Mouse (Mus musculus) hindbrain, postnatal 0 days (tissue): ENCODE data around the gene Dnase1l3. TPM values are rescaled to one million over a fixed set of nuclear protein-coding genes. Genes with fewer than 3 reads are reported as not detected.
"Not testable (repeated sequence)": the region's sequence is repeated elsewhere in the genome, so short reads cannot be mapped to it uniquely, and the experiment has no call there.

ENCODE experiments used
- ATAC-seq: fragments of 200-750 bp; cut with Nextera tagmentation; 2 replicates; pipeline ENCODE4 v1.8.0; 2017; ENCODE audit warnings: mild to moderate bottlenecking, moderate TSS enrichment, moderate library complexity
- DNase-seq: peaks from one replicate; pipeline ENCODE4 v3.0.0-alpha.2; 2015; ENCODE audit warnings: low spot score
- H3K27ac ChIP-seq: fragments of 300-500 bp; sonication (generic); 2 replicates; pipeline ENCODE4 v1.5.1; 2014; ENCODE audit warnings: mild to moderate bottlenecking
- H3K27me3 ChIP-seq: fragments of 300-500 bp; sonication (generic); 2 replicates; pipeline ENCODE4 v1.6.1; 2014; ENCODE audit warnings: low read length, mixed read lengths; ENCODE audit not compliant: insufficient read depth
- H3K36me3 ChIP-seq: fragments of 300-500 bp; sonication (generic); 2 replicates; pipeline ENCODE4 v1.6.1; 2014; ENCODE audit warnings: low read length, mixed read lengths; ENCODE audit not compliant: insufficient read depth
- H3K4me1 ChIP-seq: fragments of 300-500 bp; sonication (generic); 2 replicates; pipeline ENCODE4 v1.6.1; 2014; ENCODE audit warnings: antibody characterized with exemption, low read length, mixed read lengths; ENCODE audit not compliant: insufficient read depth
- H3K4me2 ChIP-seq: fragments of 300-500 bp; sonication (generic); 2 replicates; pipeline ENCODE4 v1.6.1; 2014; ENCODE audit warnings: low read depth, mild to moderate bottlenecking, low read length, moderate library complexity, mixed read lengths
- H3K4me3 ChIP-seq: fragments of 300-500 bp; sonication (generic); 2 replicates; pipeline ENCODE4 v1.5.1; 2014; ENCODE audit warnings: low read length
- H3K9ac ChIP-seq: fragments of 300-500 bp; sonication (generic); replicated peaks from 2 replicates; pipeline ENCODE4 v1.6.1; 2014; ENCODE audit warnings: mild to moderate bottlenecking, low read length, moderate library complexity, mixed read lengths
- H3K9me3 ChIP-seq: fragments of 300-500 bp; sonication (generic); 2 replicates; pipeline ENCODE4 v1.6.1; 2016; ENCODE audit warnings: low read length, mixed read lengths
- CTCF ChIP-seq: IDR thresholded peaks from 2 replicates; pipeline ENCODE4 v1.5.1; 2016; ENCODE audit warnings: antibody characterized with exemption, control low read depth, low read depth
- WGBS: fragments of 180-500 bp; shearing (Covaris S2); extraction: QIAGEN DNeasy Blood & Tissue Kit; methylation state at CpG from one replicate; pipeline ENCODE4 v1.1.7; 2014; 5-methylcytosine and 5-hydroxymethylcytosine counted together
- polyA plus RNA-seq: library from polyadenylated mRNA; unstranded; fragments of >200 nt; fragmentation: Nextera tagmentation; extraction: Ambion mirVana; gene quantifications from 2 replicates; pipeline ENCODE4 v1.2.1, GENCODE M21; 2015
- total RNA-seq: library from RNA; depleted of rRNA; stranded (reverse); fragments of >200 nt; gene quantifications from 2 replicates; pipeline ENCODE4 v1.2.3, GENCODE M21; 2014

The Dnase1l3 gene
- total and polyA plus RNA-seq, 2 experiments from 2014 or later = 0.09 TPM; not detected in 1

- DNase-seq = no peak
- no peak overlapping the region for H3K9ac ChIP-seq
- WGBS = 91% methylated on average over 6 of the region's 6 CpGs
- no peaks in the 10 kb centered on the region for H3K9me3 ChIP-seq
- no peaks in the 10 kb centered on the region for H3K36me3 ChIP-seq
- no peak overlapping the region for H3K4me3 ChIP-seq
- no peak for TF ChIP-seq CTCF
- no peak overlapping the region for H3K4me2 ChIP-seq
- no peak overlapping the region for H3K27ac ChIP-seq
- ATAC-seq = no peak
- H3K4me1 ChIP-seq = no peaks in the 10 kb centered on the region
- H3K27me3 ChIP-seq = no peaks in the 10 kb centered on the region
These were observed 21.4 kb upstream of the Dnase1l3 start for GRCm38 (mm10) chr14:8015756-8016155.

- Histone ChIP-seq H3K27me3 (no peaks in the 10 kb centered on the region), H3K9me3 (no peaks in the 10 kb centered on the region), H3K9ac (no peak overlapping the region), H3K4me1 (no peaks in the 10 kb centered on the region), H3K4me3 (no peak overlapping the region), H3K4me2 (no peak overlapping the region), H3K27ac (no peak overlapping the region), H3K36me3 (no peaks in the 10 kb centered on the region)
- DNase-seq (no peak), ATAC-seq (no peak)
- WGBS = 83% methylated on average over 6 of the region's 6 CpGs
- TF ChIP-seq CTCF = no peak
These were observed 17.6 kb upstream of the Dnase1l3 start for GRCm38 (mm10) chr14:8011938-8012337.

- 87% methylated on average over 2 of the region's 2 CpGs for WGBS
- no peak for TF ChIP-seq CTCF
- ATAC-seq = no peak
- Histone ChIP-seq H3K27ac (no peak overlapping the region), H3K4me3 (no peak overlapping the region), H3K36me3 (no peaks in the 10 kb centered on the region), H3K9ac (no peak overlapping the region), H3K9me3 (no peaks in the 10 kb centered on the region), H3K4me2 (no peak overlapping the region), H3K27me3 (no peaks in the 10 kb centered on the region), H3K4me1 (no peaks in the 10 kb centered on the region)
- no peak for DNase-seq
These were observed 16.9 kb upstream of the Dnase1l3 start for GRCm38 (mm10) chr14:8011297-8011696.

GRCm38 (mm10) chr14:8007923-8008322 lies 13.6 kb upstream of the Dnase1l3 start:
- DNase-seq (no peak), ATAC-seq (no peak)
- Histone ChIP-seq H3K9me3 (no peaks in the 10 kb centered on the region), H3K4me2 (no peak overlapping the region), H3K27me3 (no peaks in the 10 kb centered on the region), H3K27ac (no peak overlapping the region), H3K4me3 (no peak overlapping the region), H3K9ac (no peak overlapping the region), H3K4me1 (0 out of 2 replicates have a peak, but pooled peaks cover 3% of the 10 kb centered on the region), H3K36me3 (no peaks in the 10 kb centered on the region)
- no peak for TF ChIP-seq CTCF
- 82% methylated on average over 10 of the region's 10 CpGs for WGBS

GRCm38 (mm10) chr14:8007486-8007885 lies 13.1 kb upstream of the Dnase1l3 start:
- TF ChIP-seq CTCF = no peak
- ATAC-seq = no peak
- no peak for DNase-seq
- no peak overlapping the region for H3K4me3 ChIP-seq
- H3K36me3 ChIP-seq = no peaks in the 10 kb centered on the region
- H3K4me1 ChIP-seq = 0 out of 2 replicates have a peak, but pooled peaks cover 3% of the 10 kb centered on the region
- H3K9me3 ChIP-seq = no peaks in the 10 kb centered on the region
- no peak overlapping the region for H3K9ac ChIP-seq
- no peaks in the 10 kb centered on the region for H3K27me3 ChIP-seq
- 89% methylated on average over 2 of the region's 2 CpGs for WGBS
- no peak overlapping the region for H3K27ac ChIP-seq
- H3K4me2 ChIP-seq = no peak overlapping the region

GRCm38 (mm10) chr14:8007084-8007483 lies 12.7 kb upstream of the Dnase1l3 start:
- Histone ChIP-seq H3K36me3 (no peaks in the 10 kb centered on the region), H3K9ac (no peak overlapping the region), H3K4me1 (0 out of 2 replicates have a peak, but pooled peaks cover 3% of the 10 kb centered on the region), H3K27me3 (0 out of 2 replicates have a peak, but pooled peaks cover under 1% of the 10 kb centered on the region), H3K27ac (no peak overlapping the region), H3K4me3 (no peak overlapping the region), H3K9me3 (no peaks in the 10 kb centered on the region), H3K4me2 (no peak overlapping the region)
- no peak for TF ChIP-seq CTCF
- ATAC-seq (no peak), DNase-seq (no peak)

- H3K27me3 ChIP-seq, DNase-seq, H3K27ac ChIP-seq, H3K36me3 ChIP-seq, H3K9ac ChIP-seq, ATAC-seq, H3K4me2 ChIP-seq, H3K4me3 ChIP-seq, H3K4me1 ChIP-seq, H3K9me3 ChIP-seq: not testable (repeated sequence)
- WGBS = 61% methylated on average over 3 of the region's 3 CpGs
These were observed 11.7 kb upstream of the Dnase1l3 start for GRCm38 (mm10) chr14:8006061-8006460.
